ENCODE assay signal across 18 mouse cellular contexts in genomic region chrX:158394184-158394894, GRCm38 (mm10).
A peak's percentile ranks its signal among the peaks of the same experiment; 100 is the strongest.
DNase-seq lines count a peak whose midpoint lies in the region; ATAC-seq lines count a peak whose summit lies in the region.
"Had no signal": no experiment of that assay in that cellular context is flagged by ENCODE, and none has a peak within 500 bp of the region (broad histone marks: within the 10 kb centered on the region; RNA-seq: fewer than 3 reads in every experiment).

No protein-coding gene starts in this region.

- intact Hi-C loops in gastrocnemius, postnatal 14 days (cut with DNase I; ENCODE audit: low total_unique reads): no loop called here

- no peak for DNase-seq in cerebellum, postnatal 4 days (ENCODE audit: low spot score in 2 of 2)
- DNase-seq in frontal cortex, adult 2 months (ENCODE audit: extremely low spot score in 1 of 2, low spot score in 1 of 2): peak; percentile 8 to 29
- DNase-seq in frontal cortex, postnatal 10 days (ENCODE audit: low spot score in 2 of 2): no peak
- DNase-seq in right cerebral cortex, adult 18-20 months: peak; percentile 8
- DNase-seq in right cerebral cortex, postnatal 25 days: no peak
- peak; percentile 56 for DNase-seq in telencephalon, adult 2 months (ENCODE audit: low read depth, low spot score)
- DNase-seq in gastrocnemius, postnatal 14 days: no peak
- DNase-seq: adrenal gland, postnatal 10 days; B cell, adult 2 months; forebrain, postnatal 0 days; gastrocnemius, postnatal 25 days; heart, postnatal 4 days had no signal

- ATAC-seq in cerebellum, adult (ENCODE audit: insufficient number of reproducible peaks, low FRiP score, low TSS enrichment): peak; percentile 68; the same call in 1 of the 2 replicates
- ATAC-seq: CD4-positive, CD25-positive, alpha-beta regulatory T cell, adult 4 months; forebrain, embryonic 13.5 days; forebrain, postnatal 0 days; hindbrain, embryonic 16.5 days; inflammation-experienced regulatory T-cells, adult 6 months; intestine, postnatal 0 days had no signal

Comparison
In these comparisons a context has a peak if more than half of its experiments do, and no peak if none do; other contexts are left out.
1. DNase-seq: peak in frontal cortex, adult 2 months (2 of 2), right cerebral cortex, adult 18-20 months (single experiment) and telencephalon, adult 2 months (single experiment); none in cerebellum, postnatal 4 days (0 of 2), frontal cortex, postnatal 10 days (0 of 2), right cerebral cortex, postnatal 25 days (single experiment) and gastrocnemius, postnatal 14 days (single experiment).